Mouse (Mus musculus) gastrocnemius, adult 18-20 months (tissue): ENCODE measurements at regions not wholly inside any gene's neighbourhood (a gene's known extent, or its start where the extent isn't known, plus 50 kb on each side); places are given as distances from the start of the nearest gene placed in this dataset.

ENCODE experiments used
- DNase-seq: peaks from one replicate; pipeline ENCODE4 v3.0.0; 2021; ENCODE audit warnings: low spot score

DNA sequence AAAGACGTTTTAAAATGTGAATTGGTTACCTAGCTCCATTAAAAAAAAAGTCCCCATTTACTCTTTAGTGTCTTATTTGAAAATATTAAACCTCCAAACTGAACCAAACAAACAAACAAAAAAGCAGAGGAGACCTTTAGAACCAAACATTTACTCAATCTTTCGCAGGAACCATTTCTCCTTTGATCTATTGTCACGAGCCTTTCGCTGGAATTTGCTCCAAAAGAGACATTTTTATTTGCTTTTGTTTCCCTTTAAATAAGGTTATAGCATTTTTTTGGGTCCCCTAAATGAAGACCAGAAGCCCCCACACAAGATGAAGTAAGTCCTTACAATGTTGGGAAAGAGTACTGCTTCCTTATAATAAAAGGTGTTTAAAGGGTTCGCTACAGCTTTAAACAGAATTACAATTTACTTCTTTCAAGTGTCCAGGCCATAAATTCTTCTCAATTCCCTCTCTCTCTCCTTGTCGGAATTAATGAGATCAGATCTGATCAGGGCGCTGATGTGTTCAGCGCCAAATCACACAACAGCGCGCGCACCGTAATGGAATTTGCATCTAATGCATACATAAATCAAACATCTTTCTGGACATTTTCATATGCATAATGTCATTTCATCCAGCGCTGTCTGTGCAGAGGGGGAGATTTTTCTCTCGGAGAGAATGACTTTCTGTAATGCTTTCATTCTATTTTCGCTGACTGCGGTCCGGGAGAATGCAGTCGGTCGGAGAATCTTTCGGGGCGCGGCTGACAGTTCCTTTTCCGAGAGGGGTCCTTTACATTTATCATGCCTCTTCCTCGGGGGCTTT is 469.2 kb downstream of the Vrk1 start:
- DNase-seq, result no peak

DNA sequence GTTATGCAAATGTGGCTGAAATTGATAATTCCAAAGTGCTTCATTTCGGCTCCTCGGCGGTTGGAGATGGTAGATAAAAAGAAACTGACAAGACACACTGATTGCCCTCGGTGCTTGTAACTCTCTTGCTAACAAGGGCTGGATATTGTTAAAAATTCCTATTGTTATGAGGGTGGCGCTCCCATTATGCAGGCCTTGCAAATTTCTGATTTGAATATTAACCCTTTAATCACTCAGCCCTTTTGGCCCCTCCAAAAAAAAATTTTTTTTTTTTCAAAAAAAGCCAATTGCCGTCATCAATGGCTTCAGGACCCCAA is 469.8 kb downstream of the Vrk1 start:
- DNase-seq, result no peak

DNA sequence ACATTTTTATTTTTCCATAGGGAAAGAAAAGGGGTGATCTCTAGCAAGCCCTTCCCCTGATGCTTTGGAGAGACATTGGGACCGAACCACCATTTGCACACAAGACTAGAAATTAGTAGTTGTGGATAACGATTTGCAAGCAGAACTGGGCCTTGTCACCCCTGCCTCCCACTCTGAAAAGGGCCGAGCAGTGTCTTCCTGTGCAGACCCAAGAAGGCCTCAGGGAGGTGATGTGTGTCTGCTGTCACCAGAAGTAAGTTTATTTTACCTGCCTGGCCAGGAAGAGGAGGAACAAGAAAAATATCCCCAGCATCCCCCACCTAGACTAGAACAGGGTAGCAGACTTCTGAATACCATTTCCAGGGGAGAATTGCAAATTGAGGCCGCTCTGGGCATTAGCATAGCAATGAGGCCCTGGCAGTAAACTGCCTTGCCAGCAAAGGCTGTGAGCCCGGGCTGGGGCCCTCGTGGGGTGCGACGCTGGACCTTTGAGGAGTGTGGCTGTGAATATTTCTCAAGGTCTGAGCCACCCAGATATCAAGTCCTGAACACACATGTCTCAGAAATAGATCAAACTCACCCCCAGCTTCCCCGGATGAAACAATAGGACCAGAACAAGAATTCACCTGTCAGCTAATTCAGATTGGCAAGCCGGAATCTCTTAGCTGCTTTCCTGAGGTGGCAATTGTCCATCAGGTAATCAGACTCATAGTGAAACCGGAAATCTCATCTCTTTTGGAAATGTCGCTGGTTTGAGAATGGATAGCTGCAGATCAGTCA is 470.4 kb downstream of the Vrk1 start:
- no peak for DNase-seq

DNA sequence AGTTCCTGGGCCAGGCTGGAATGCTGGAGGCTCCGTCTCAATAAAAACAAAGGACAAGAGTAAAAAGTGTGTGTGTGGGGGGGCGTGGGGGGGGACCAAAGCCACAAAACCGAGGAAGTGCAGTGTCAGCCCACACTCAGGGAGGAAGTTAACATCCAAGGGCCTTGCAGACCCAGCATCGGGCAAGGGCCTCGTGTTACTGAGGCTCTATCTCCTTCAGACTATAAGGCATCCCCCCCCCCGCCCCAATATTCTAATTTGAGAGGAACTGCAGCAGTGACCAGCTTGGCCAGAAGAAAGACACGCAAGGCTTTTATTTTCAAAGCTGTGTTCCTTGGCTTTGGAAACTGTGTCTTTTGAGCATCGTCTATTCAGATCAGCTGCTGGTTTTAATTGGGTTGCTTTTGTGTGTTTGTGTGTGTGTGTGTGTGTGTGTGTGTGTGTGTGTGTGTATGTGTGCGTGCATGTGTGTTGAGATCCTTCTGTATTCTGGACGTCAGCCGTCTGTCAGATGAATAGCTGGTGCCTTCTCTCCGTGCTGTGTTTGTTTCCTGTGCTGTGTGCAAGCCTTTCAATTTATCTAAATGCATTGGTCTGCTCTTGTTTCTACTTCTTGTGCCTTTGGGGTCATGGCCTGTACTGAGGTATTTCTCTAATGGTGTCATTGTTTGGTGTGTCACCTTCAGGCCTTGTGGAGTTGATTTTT is 491.7 kb downstream of the Vrk1 start:
- no peak for DNase-seq

DNA sequence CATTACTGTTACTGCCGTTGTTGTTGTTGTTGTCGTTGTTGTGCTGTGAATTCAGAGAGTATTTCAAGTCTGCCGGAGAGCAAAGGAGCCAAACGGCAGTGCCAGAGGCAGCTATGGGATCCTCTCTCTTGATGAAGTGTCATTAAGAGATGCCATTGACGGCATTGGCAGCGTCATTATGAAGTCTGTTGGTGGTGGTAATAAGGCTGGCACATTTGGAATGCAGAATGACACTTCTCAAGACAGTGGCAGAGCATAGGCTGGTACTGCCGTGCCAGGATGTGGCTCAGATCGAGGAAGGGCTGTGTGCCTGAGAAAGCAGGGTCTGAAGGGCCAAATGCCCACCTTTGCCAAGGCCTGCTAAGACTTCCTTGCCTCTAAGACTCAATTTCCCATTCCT is 494.3 kb downstream of the Vrk1 start:
- no peak for DNase-seq

DNA sequence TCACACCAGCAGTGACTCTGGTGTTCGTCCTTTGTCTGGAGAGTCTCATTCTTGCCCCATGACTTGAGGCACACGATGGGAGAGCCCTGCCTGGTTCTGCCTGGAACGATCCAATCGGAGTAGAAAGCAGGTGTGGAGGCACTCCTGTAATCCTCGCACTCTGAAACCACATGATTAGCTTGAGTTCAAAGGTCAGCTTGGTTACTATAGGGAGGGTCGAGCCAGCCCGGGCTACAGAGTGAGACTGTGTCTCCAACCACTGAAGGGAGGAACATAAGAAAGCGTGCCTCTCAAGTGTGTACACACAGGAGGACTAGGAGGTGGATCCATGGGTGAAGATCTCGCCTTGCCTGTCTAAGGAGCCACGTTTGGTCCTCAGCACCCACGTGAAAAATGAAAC is 504.0 kb downstream of the Vrk1 start:
- no peak for DNase-seq

DNA sequence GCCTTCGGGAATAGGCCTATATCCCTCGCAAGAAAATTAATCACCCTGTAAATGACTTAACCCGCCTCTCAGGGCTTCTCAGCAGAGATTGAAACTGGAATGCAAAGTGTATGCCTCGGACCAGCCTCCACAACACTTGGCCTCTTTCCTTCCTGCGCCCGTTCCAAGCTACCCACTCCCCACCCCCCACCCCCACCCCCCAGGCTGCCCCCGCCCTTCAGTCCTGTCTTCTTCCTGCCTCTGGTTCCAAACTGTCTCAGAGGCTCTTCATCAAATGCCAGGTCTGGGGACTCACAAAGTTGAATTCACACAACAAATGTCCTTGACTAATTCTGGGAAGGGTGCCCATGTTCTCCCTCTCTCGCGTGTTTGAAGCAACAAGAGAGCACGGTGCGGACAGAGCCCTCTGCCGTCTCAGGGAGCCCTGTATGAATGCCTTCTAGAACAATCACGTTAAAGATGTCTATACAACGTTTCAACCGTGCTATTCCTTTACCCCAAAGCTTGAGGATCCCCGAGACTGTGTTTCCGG is 505.3 kb downstream of the Vrk1 start:
- DNase-seq, result no peak

DNA sequence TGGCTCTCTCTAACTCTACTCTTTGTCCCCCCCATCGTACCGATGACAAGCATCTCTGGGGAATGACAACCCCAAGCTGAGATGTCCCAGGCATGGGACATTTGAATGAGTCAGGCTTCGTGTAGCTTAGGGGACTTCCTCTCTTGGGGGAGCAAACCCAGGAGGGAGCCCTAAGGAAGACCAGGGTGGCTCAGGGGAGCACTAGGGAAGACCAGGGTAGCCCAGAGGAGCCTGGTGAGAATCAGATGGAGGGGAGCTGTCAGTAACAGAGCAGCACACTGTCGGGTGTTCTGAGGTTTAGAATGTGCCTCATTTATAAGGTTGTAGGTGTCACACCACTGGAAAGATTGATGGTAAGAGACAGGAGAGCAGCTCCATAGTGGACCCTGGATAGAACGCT is 509.1 kb downstream of the Vrk1 start:
- no peak for DNase-seq

DNA sequence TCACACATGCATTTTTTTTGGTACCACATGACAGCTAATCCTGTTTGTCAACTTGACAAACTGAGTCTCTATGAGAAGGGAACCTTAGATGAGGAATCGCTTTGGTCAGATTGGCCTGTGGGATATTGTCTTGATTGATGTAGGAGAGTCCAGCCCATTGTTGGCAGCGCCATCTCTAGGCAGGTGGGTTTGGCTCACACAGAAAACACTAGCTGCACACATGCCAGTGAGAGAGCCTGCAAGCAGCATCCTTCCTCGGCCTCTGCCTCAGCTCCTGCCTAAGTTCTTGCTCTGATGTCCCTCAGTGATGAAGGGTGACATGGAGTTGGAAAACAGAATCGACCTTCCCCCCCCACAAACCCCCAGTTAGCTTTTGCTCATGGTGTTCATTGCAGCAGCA is 514.4 kb downstream of the Vrk1 start:
- DNase-seq, result no peak

DNA sequence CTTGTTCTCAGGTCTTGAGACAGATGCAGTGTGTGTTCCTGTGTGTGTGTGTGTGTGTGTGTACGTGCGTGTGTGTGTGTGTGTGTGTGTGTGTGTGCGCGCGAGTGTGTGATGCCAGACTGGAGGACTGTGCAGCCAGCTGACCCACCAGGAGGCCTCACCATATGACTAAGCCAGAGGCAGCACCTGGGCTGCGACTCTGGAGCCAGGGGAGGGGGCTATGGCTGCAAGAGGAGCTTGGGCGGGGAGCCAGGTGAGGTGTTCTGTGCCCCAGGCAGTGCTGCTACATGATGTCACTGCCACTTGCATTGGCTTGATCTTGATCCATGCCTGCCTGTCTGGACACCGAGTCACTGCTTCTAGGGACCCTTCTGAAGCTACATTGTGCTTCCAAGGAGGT is 517.1 kb downstream of the Vrk1 start:
- DNase-seq, result no peak

DNA sequence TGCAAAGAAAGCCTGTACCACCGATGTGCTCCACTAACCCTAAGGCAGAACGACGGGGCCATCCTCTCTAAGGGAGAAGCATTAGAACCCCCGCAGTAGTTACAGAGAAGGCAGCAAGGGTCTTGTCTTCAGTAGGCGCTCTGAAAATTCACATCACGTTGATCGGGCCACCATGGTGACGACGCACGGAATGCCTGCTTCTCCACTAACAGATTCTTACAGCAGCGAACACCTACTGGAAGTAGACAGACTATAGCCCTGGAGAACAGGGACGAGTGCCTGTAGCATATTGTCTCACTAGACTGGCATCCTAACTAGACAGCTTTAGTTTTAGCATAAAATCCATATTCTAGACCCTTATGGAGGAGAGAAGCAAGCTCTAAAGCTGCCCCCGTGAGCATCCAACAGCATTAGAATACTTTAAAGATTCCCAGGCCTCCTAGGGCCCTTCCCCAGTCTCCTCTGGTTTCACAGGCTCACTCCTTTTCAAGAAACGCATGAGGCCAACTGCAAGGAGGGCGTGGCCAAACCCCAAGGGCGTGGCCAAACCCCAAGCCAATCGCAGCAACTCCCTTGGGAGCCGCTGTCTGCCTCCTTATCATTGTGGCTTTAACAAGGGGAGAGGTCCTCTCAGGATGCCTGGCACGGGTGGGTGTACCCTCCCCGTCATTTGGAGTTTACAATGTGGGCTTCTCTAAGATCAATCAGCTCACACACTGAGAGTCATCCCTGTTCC is 517.8 kb downstream of the Vrk1 start:
- no peak for DNase-seq

DNA sequence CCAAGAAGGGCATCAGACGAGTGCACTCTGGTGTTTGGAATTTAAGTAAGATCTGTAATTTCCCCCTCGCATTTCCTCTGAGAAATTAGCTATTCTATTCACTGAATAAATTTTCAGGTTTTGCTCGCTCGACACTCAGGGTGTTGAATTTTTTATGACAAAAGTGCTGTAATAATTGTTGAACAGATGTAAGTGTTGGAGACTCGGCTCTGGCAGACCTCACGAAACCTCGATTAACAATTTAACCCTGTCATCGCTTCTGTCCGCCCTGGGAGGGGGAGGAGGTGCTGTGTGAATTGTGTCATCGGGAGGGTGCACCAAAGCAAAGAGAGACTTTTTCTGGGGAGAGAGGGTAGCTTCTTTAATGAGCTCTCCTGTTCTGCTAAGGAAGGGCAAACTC is 518.5 kb downstream of the Vrk1 start:
- no peak for DNase-seq

DNA sequence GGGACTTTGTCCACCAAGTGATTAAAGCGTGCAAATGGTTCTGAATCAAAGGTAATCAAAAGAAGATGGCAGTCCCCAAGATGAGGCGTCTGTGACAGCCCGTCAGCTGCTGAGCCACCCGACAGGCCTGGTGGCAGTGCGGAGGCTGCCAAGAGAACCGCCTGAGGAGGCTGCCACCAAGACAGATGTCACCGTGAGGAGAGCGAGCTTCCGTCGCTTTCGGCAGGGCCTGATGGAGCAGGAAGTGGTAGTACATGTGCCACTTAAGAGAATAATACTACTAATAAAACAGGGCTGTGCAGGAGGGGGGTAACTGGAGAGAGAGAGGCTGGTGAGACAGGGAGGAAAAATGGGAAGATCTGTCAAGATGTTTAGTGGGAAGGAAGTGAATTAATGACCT is 519.1 kb downstream of the Vrk1 start:
- DNase-seq, result no peak

DNA sequence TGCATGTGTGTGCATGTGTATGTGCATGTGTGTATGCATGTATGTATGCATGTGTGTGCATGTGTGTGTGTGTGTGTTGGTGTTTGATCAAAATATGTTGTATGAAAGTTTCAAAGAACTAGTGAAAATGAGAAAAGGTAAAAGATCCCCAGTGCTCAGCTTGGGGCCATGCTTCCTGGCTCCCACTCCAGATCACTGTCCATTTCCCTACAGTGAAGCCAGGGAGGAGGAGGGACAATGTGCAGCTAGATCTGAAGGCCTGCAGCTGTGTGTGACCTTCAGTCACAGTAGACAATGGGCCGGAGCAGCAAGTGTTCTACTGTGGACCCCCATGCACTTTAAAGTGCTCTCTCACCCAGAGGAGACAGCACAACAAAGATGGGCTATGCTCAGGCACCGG is 525.1 kb downstream of the Vrk1 start:
- no peak for DNase-seq

DNA sequence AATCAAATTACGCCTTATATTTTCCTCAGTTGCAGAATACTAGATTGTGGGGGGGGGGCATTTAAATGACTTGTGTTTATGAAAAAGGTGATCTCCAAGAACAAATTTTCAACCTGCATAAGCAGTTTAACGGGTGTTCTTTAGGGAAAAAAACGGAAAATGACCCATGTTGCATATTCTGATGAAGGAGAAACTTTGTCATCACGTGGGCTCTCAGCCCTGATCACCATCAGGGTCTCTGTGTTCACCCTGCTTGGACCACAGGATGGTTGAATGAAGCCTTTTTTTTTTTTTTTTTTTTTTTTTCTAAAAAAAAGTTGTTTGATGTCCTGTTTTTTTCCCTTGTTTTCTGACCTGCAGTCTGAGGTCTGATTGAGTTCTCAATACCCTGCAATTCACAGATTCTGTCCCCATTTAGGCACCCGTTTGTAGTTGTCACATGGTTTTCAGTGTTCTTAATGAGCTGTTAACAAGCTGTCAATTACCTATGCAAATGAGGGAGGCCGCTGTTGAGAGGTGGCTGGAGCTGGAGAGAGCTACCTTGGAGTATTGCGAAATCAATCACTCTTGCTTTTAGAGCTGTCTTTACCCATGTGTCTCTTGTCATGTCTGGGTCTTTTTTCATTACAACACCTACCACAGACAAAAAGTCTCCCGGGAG is 525.7 kb downstream of the Vrk1 start:
- no peak for DNase-seq

DNA sequence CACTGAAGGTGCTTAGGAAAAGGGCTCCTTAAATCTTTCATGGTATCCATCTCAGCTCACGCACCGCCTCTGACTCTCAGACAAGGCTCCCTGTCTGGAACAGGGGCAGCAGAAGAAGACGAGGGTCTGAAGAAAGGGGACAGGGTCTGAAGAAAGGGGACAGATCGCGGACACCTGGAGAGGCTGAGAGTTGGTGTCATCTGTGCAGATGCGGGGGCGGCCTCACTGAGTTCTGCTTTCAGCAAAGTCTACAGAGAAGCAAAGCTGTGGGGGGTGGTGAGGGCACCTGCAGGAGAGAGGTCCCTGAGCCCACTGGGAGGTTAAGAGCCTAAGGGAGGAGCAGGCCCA is 526.2 kb downstream of the Vrk1 start:
- DNase-seq, result no peak

DNA sequence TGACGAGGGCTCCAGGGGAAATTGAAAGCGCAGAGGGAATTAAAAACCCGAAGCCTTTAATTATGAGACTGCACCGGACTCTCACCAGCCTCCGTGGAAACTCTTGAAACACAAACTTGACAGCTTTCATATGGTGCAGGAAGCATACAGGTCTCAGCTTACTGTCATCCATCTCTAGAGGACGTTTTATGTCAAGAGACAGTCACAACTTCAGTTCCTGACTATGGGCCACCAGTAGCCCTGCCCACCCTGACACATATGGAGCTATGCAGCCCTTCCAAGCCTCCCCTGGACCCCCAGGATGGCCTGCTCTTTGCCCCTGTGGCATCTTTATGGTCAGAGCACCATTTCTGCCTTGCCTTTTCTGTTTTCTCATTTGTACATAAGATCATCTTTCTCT is 530.0 kb downstream of the Vrk1 start:
- DNase-seq, result no peak

DNA sequence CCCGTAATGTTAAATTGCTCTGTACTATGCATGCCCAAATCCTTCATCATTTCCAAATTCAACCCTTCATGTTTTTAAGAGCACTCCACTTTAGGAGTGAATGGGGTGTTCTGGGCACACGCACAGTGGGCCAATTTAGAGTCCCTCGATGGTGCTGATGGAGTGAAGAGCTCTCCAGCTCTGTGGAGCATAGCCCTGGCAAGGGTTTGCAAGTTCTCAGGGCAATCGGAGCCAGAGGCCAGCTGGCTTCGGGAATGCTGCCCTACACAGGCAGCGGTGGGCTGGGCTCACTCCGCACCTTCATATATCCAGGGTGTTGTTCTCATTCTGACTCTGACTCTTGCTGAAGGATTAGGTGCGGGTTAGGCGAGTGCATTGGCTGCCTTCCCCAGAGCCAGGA is 549.5 kb downstream of the Vrk1 start:
- DNase-seq, result no peak

DNA sequence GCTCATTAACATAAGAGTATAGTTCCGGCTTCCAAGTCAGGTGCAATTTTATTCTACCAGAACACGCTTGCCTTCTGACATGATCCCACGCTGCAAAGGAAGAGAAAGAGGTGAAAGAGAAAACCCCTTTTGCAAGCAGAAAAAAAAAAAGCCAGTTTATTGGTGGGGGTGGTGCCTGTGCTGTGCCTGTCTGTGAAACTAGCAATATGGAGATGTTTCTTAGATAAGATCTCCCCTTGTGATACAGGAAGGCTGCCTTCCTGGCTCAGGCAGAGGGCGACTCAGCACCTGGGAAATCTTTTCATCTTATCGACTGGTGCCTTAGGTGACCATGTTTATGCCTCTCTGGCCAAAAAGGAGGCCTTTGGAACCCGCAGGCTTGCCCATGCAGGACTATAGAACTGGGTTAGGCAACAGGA is 555.2 kb downstream of the Vrk1 start:
- DNase-seq, result no peak

DNA sequence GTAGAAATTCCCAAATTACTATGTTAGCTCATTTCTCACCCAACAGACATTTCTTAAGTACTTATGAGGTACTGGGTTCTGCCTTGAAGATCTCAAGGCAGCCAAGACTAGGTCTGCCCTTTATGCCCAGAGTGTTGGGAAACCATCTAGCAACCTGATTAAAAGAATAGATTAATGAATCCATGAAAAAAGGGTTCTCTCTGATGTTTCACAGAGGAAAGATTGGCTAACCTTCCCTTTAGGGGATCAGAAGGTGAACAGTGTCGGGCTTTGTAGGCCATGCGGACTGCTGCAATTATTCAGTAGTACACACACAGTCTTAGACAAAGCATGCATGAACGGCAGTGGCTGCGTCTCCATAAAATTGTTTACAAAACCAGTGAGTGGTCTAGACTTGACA is 556.3 kb downstream of the Vrk1 start:
- no peak for DNase-seq

DNA sequence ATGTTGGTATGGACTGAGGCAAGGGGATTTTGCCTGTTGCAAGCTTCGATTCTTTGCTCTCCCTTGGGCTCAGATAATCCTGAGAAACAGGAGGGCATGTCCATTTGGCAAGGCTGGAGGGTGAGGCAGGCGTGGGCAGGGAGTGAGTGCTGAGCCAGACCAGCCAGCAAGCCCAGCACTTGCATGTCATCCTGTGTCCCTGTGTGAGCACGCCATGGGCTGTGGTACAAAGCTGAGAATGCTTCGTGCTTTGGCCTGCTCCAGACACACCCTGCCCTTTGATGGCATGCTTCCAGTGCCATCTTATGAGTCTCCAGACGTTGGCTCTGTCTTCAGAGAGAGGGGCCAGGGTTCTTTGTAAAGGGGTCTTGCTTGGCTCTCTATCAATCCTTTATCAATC is 557.1 kb downstream of the Vrk1 start:
- DNase-seq, result no peak
